Mouse (Mus musculus) thymus, adult 2 months (tissue): ENCODE results near the gene Scyl2. TPM values are rescaled to one million over a fixed set of nuclear protein-coding genes. Genes with fewer than 3 reads are reported as not detected.

Experiments
- DNase-seq: peaks from one replicate; pipeline ENCODE4 v3.0.0; 2021
- H3K27ac ChIP-seq: fragments of 200-500 bp; 2 replicates; pipeline ENCODE4 v1.5.1; 2012; ENCODE audit warnings: low read length, control low read depth; ENCODE audit not compliant: control insufficient read depth, insufficient read depth
- H3K27me3 ChIP-seq: fragments of 200-500 bp; 2 replicates; pipeline ENCODE4 v1.6.1; 2012; ENCODE audit warnings: mild to moderate bottlenecking, low read length, moderate library complexity, mixed read lengths; ENCODE audit not compliant: control insufficient read depth, insufficient read depth
- H3K36me3 ChIP-seq: fragments of 200-500 bp; 2 replicates; pipeline ENCODE4 v1.6.1; 2012; ENCODE audit warnings: mild to moderate bottlenecking, low read length, moderate library complexity; ENCODE audit not compliant: control insufficient read depth, insufficient read depth
- H3K4me1 ChIP-seq: fragments of 200-500 bp; replicated peaks from 2 replicates; pipeline ENCODE4 v1.6.1; 2012; ENCODE audit warnings: low read length; ENCODE audit not compliant: control insufficient read depth, insufficient read depth
- H3K4me3 ChIP-seq: fragments of 200-500 bp; 2 replicates; pipeline ENCODE4 v1.5.1; 2012; ENCODE audit warnings: mild to moderate bottlenecking, low read length, control low read depth, moderate library complexity; ENCODE audit not compliant: control insufficient read depth, insufficient read depth
- CTCF ChIP-seq: fragments of 200-500 bp; IDR thresholded peaks from 2 replicates; pipeline ENCODE4 v1.5.1; 2012; ENCODE audit warnings: mild to moderate bottlenecking, control low read depth, low read length, moderate library complexity, borderline replicate concordance; ENCODE audit not compliant: control insufficient read depth, poor library complexity, insufficient read depth; ENCODE audit errors: extremely low read depth
- POLR2A ChIP-seq: fragments of 200-500 bp; IDR thresholded peaks from 2 replicates; pipeline ENCODE4 v1.6.1; 2012; ENCODE audit warnings: mild to moderate bottlenecking, low read length, control low read depth, moderate library complexity; ENCODE audit not compliant: control insufficient read depth, poor library complexity, insufficient read depth; ENCODE audit errors: extremely low read depth
- WGBS: fragments of 180-500 bp; shearing (Covaris S2); methylation state at CpG from one replicate; pipeline ENCODE4 v1.1.7; 2018; 5-methylcytosine and 5-hydroxymethylcytosine counted together
- polyA plus RNA-seq: library from polyadenylated mRNA; depleted of rRNA; stranded (reverse); fragments of >200 nt; gene quantifications from 2 replicates; pipeline ENCODE4 v1.2.3, GENCODE M21; 2012; rRNA removed

Scyl2 gene
- polyA plus RNA-seq, result 20.6 and 23.1 TPM in 2 replicates

- 10% methylated on average over 31 of the region's 31 CpGs for WGBS
- H3K4me3 ChIP-seq, result peak within 1 kb of the TSS; percentile 67
- no peaks in the 10 kb centered on the region for H3K27me3 ChIP-seq
- H3K27ac ChIP-seq, result no peak within 1 kb of the TSS
- H3K4me1 ChIP-seq, result peaks cover 7% of the 10 kb centered on the region
- no peak for TF ChIP-seq CTCF
- peak; percentile 56; the same call in 1 of the 2 replicates for TF ChIP-seq POLR2A
- DNase-seq, result peak; percentile 98
- H3K36me3 ChIP-seq, result no peaks in the 10 kb centered on the region
These were observed at the start of gene Scyl2 for GRCm38 (mm10) chr10:89686139-89686808. Scyl2 (minus strand) TSS chr10:89686285.

- WGBS, result 2% methylated on average over 49 of the region's 49 CpGs
- H3K36me3 ChIP-seq, result peaks cover 4% of the 10 kb centered on the region; the same call in 1 of the 2 replicates
- H3K4me3 ChIP-seq, result peak within 1 kb of the TSS; percentile 70
- no peaks in the 10 kb centered on the region for H3K27me3 ChIP-seq
- H3K27ac ChIP-seq, result peak within 1 kb of the TSS; percentile 75
- peak; percentile 23; the same call in 1 of the 2 replicates for TF ChIP-seq CTCF
- peak; percentile 78 for TF ChIP-seq POLR2A
- DNase-seq, result peak; percentile 94
- peaks cover 9% of the 10 kb centered on the region for H3K4me1 ChIP-seq
These were observed 46.1 kb upstream of the Scyl2 start, which contains the start of gene Actr6 for GRCm38 (mm10) chr10:89732001-89732794. Actr6 (minus strand) TSS chr10:89732295.

- Histone ChIP-seq H3K27me3 (no peaks in the 10 kb centered on the region), H3K27ac (no peak overlapping the region; the same call in 1 of the 2 replicates), H3K36me3 (peaks cover 4% of the 10 kb centered on the region; the same call in 1 of the 2 replicates), H3K4me1 (peaks cover 9% of the 10 kb centered on the region), H3K4me3 (no peak overlapping the region)
- no peak for DNase-seq
- TF ChIP-seq POLR2A, result no peak
- TF ChIP-seq CTCF, result no peak
- WGBS, result 13% methylated on average over 5 of the region's 5 CpGs
These were observed 45.3 kb upstream of the Scyl2 start for GRCm38 (mm10) chr10:89731341-89731740.

GRCm38 (mm10) chr10:89730386-89730785 is 44.3 kb upstream of the Scyl2 start:
- 95% methylated on average over 6 of the region's 6 CpGs for WGBS
- Histone ChIP-seq H3K27ac (no peak overlapping the region), H3K27me3 (no peaks in the 10 kb centered on the region), H3K36me3 (peaks cover 11% of the 10 kb centered on the region), H3K4me3 (no peak overlapping the region), H3K4me1 (peaks cover 9% of the 10 kb centered on the region)
- TF ChIP-seq POLR2A (no peak), CTCF (no peak)
- DNase-seq, result no peak

- TF ChIP-seq POLR2A (no peak), CTCF (no peak)
- Histone ChIP-seq H3K4me3 (no peak overlapping the region), H3K36me3 (peaks cover 17% of the 10 kb centered on the region), H3K27ac (no peak overlapping the region), H3K4me1 (no peaks in the 10 kb centered on the region), H3K27me3 (no peaks in the 10 kb centered on the region)
- 96% methylated on average over 14 of the region's 14 CpGs for WGBS
- DNase-seq, result no peak
These were observed 36.4 kb upstream of the Scyl2 start for GRCm38 (mm10) chr10:89722247-89723195.

- Histone ChIP-seq H3K27ac (no peak overlapping the region), H3K36me3 (peaks cover 12% of the 10 kb centered on the region)
- WGBS, result 94% methylated on average over 3 of the region's 3 CpGs
These were observed 34.7 kb upstream of the Scyl2 start for GRCm38 (mm10) chr10:89720796-89721195.

More at GRCm38 (mm10) chr10:89720796-89721195, 34.7 kb upstream of the Scyl2 start:
- Histone ChIP-seq H3K27me3 (no peaks in the 10 kb centered on the region), H3K4me1 (no peaks in the 10 kb centered on the region), H3K4me3 (no peak overlapping the region)
- no peak for DNase-seq
- TF ChIP-seq POLR2A (no peak), CTCF (no peak)
